Mouse (Mus musculus) testis, postnatal 10 days (tissue): ENCODE measurements around the gene Sytl1.

Source experiments
- DNase-seq: peaks from one replicate; pipeline ENCODE4 v3.0.0; 2021; ENCODE audit warnings: low spot score

Sytl1 gene

GRCm38 (mm10) chr4:133278482-133278881 lies 15.6 kb upstream of the Sytl1 start:
- no peak for DNase-seq

GRCm38 (mm10) chr4:133278067-133278466 lies 15.2 kb upstream of the Sytl1 start:
- no peak for DNase-seq

- peak; percentile 95 for DNase-seq
Measured at GRCm38 (mm10) chr4:133277104-133278026, 14.5 kb upstream of the Sytl1 start, which contains the start of gene Tmem222. Tmem222 (minus strand) TSS chr4:133277792.

- no peak for DNase-seq
Measured at GRCm38 (mm10) chr4:133270929-133271328, 8.0 kb upstream of the Sytl1 start.

- DNase-seq: no peak
Measured at GRCm38 (mm10) chr4:133269596-133269995, 6.7 kb upstream of the Sytl1 start.

GRCm38 (mm10) chr4:133268931-133269330 lies 6.0 kb upstream of the Sytl1 start:
- no peak for DNase-seq

GRCm38 (mm10) chr4:133266248-133266880 lies 3.5 kb upstream of the Sytl1 start:
- DNase-seq: no peak

- DNase-seq: no peak
Measured at GRCm38 (mm10) chr4:133265759-133266158, 2.8 kb upstream of the Sytl1 start.

GRCm38 (mm10) chr4:133265297-133265696 lies 2.4 kb upstream of the Sytl1 start:
- DNase-seq: no peak

- DNase-seq: no peak
Measured at GRCm38 (mm10) chr4:133264559-133264958, 1.6 kb upstream of the Sytl1 start.

GRCm38 (mm10) chr4:133263756-133264155 lies 843 bp upstream of the Sytl1 start:
- DNase-seq: no peak

- DNase-seq: no peak
Measured at GRCm38 (mm10) chr4:133262375-133262765, 543 bp downstream of the Sytl1 start.

- DNase-seq: no peak
Measured at GRCm38 (mm10) chr4:133261641-133262374, 1.1 kb downstream of the Sytl1 start.

GRCm38 (mm10) chr4:133257798-133258408 lies 5.0 kb downstream of the Sytl1 start:
- DNase-seq: no peak

- DNase-seq: no peak
Measured at GRCm38 (mm10) chr4:133257230-133257629, 5.7 kb downstream of the Sytl1 start.

- DNase-seq: no peak
Measured at GRCm38 (mm10) chr4:133256820-133257219, 6.1 kb downstream of the Sytl1 start.

- no peak for DNase-seq
Measured at GRCm38 (mm10) chr4:133255392-133255791, 7.5 kb downstream of the Sytl1 start.

- DNase-seq: peak; percentile 63
Measured at GRCm38 (mm10) chr4:133253412-133253811, 9.5 kb downstream of the Sytl1 start.

- DNase-seq: no peak
Measured at GRCm38 (mm10) chr4:133252089-133252488, 10.8 kb downstream of the Sytl1 start.

- peak; percentile 73 for DNase-seq
Measured at GRCm38 (mm10) chr4:133251214-133251613, 11.7 kb downstream of the Sytl1 start.

GRCm38 (mm10) chr4:133250609-133251008 lies 12.3 kb downstream of the Sytl1 start:
- peak; percentile 93 for DNase-seq

- DNase-seq: no peak
Measured at GRCm38 (mm10) chr4:133247806-133248449, 15.0 kb downstream of the Sytl1 start.
